Mouse (Mus musculus) ES-E14 (cell line): ENCODE measurements around the gene Ldhd.

Experiments
- HCFC1 ChIP-seq: IDR thresholded peaks from 2 replicates; pipeline ENCODE4 v1.6.1; 2012; ENCODE audit warnings: low read length, inconsistent platforms, borderline replicate concordance; ENCODE audit not compliant: insufficient read depth
- MAFK ChIP-seq: IDR thresholded peaks from 2 replicates; pipeline ENCODE4 v1.6.1; 2014; ENCODE audit warnings: mild to moderate bottlenecking, low read depth, low read length, inconsistent platforms; ENCODE audit not compliant: insufficient read depth

DNA sequence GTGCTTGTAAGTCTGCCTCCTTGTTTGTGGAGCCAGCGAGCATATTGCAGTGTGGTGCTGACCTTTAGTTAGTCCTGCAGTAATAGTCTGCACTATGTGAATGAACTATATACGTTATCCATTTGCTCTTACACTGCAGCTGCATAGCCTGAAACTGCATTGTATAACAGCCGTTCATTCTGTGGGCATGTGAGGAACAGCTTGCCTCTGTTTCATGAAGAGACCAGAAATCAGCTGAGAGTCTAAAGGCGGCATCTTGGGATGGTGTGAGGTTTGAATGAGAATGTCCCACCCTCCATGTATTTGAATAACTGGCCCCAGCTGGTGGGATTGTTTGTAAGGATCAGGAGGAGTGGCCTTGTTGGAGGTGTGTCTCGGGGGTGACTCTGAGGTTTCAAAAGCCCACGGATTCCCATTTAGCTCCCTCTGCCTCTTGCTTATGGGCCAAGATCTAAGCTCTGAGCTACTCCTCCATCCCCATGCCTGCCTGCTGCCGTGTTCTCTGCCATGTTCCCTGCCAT is 37.7 kb downstream of the Ldhd start:
- TF ChIP-seq MAFK (no peak), HCFC1 (no peak)
